Mouse (Mus musculus): ENCODE results near the gene Cnnm2.

The Cnnm2 gene

DNA sequence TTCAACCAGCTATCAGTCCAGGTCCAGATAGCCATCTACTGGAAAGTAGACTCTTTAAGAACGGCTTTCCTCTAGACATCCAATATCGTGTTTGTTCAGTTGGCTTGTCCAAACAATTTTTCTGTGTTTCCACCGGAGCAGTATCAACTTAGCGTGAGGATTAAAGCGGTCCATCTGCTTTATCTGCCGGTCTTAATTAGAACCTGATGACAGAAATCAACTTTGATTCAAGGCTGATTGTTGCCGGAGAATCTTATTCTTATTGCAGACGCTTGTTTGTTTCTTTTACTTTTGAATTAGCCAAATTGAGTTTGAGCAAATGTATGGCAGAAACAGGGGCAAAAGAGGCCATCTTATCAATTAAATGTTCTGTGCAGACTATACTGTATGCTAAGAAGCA is 32.8 kb downstream of the Cnnm2 start:
- in situ Hi-C loops (cut with MboI, MseI), result no loop called here

DNA sequence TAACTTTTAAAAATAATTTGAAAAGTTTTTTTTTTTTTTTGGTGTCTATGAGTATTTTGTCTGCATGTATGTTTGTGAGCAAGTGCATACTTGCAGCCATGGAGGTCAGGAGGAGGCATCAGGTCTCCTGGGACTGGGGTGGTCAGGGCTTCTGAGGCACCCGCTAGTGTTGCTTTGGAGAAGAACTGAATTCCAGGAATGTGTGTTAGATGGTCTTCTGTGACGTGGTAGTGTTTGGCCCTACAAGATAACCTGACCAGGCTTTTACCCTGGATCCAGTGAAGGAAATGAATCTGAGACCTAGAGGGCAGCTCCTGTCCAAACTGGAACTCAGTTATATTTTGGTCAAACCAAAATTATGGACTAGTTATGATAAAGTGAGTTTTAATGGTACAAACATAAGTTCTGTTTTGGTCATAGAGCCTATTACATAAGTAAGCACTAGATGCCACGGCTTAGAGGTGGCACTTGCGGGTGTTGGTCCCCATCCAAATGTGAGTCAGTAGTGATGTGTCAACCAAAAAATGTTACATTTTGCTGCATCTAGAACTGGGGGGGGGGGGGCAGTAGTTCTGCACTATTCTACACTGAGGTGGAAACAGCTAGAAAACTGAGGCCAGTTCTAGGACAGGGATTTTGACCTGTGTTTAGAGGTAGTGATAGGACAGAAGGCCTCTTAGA is 38.6 kb downstream of the Cnnm2 start:
- in situ Hi-C loops (cut with MboI, MseI), result loop anchor here (25.0 kb wide), 1 partner anchor 1988 kb away; no protein-coding TSS in a partner anchor

DNA sequence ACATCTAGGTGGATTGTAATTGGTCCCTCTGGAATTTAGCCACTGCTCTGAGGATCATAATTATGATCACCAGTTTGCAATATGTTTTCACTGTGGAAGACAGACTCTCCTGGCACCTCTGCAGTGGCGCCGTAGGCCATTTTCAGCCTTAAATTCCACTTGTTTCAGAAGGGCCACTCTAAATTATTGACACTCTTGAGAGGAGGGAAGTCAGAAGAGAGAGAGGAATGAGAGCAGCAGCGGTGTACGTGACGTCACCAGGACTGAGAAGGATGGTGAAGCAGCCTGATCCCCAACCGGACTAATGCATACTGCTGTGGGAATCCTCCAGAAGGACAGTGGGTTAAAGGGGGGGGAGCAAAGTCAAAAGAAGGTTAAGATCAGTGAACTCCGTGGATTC is 40.1 kb downstream of the Cnnm2 start:
- in situ Hi-C loops (cut with MboI, MseI), result loop anchor here (25.0 kb wide), 1 partner anchor 1989 kb away; no protein-coding TSS in a partner anchor

DNA sequence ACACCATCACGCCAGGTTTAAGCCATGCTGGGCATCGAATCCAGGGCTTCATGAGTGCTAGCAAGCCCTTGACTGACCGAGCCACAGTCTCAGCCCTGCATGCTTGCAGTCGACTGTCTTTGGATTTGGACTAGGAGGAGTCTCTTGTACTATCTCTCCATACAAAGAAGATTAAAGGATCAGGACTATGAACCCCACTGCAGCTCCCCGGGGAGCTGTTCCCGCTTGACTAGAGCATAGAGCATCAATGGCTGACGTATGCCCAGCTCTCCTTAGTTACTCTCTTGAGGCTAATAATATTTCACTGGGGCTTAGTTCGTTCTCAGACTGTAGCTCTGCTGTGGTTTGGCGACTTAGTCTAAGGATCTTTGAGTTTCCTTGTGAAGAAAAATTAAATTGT is 40.9 kb downstream of the Cnnm2 start:
- in situ Hi-C loops (cut with MboI, MseI), result loop anchor here (25.0 kb wide), 1 partner anchor 1990 kb away; no protein-coding TSS in a partner anchor

DNA sequence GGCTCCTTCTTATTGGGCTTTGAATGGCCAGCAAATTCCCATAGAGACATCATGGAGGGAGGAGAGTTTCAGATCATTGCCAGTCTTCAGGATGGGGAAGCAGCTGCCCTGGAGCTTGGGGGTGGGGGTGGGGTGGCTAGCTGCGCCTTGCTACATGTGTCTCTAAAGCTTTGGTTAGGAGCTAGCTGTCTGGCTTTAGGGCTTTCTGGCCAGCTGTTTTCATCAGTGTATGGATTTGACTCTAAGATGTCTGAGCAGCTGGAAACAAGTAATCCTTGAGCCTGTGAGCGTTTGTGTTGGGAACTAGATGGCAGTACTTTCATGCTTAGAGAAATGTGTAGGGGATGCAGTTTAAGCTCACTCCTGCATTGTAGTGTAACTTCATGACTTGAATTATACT is 42.3 kb downstream of the Cnnm2 start:
- in situ Hi-C loops (cut with MboI, MseI), result loop anchor here (25.0 kb wide), 1 partner anchor 1991 kb away; no protein-coding TSS in a partner anchor

DNA sequence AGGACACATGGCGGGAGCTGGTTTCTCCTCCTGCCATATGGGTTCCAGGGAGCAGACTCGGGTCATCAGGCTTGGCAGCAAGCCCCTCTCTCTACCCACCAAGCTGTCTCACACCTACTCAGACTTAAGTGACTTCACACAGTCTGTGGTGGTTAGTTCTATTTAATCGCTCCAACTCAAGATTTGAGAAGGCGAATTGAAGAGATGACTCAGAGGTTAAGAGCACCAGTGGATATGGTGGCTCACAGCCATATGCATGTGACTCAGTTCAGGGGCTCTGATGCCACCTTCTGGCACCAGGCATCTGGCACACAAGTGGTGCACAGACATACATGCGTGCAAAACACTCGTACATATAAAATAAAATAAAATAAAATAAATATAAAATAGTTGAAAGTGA is 43.4 kb downstream of the Cnnm2 start:
- in situ Hi-C loops (cut with MboI, MseI), result loop anchor here (25.0 kb wide), 1 partner anchor 1992 kb away; no protein-coding TSS in a partner anchor

DNA sequence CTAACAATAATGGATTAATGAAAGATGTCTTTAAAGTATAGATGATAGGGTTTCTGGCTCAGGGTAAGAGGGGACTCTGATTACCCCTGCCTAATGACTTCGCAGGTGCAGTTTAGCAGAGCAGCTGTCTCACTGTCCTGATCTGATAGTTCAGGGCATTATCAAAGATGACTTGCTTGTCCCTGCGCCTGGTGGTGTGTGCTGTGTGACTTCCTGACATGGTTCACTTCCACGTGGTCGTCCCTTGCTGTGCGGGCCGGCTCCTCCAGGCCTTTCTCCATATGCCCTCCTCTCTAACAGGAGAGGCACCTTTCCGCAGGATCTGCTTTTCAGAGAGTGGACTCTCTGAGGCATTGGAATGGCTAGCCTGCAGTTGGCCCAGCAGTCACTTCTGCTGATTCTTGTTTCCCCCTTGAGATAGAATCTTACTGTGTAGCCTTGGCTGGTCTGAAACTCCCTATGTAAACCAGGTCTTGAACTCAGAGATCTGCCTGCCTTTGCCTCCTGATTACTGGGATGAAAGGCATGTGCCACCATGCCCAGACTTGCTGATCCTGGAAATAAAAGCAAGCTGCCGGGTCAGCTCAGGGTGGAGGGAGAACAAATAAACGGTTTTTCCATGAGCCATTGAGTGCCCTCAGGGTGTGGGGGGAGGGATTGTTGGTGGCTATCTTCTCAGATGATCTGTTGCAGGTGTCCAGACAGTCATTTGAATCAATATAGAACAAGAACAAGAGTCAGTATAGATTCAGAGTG is 44.7 kb downstream of the Cnnm2 start:
- in situ Hi-C loops (cut with MboI, MseI), result loop anchor here (25.0 kb wide), 1 partner anchor 1994 kb away; no protein-coding TSS in a partner anchor

DNA sequence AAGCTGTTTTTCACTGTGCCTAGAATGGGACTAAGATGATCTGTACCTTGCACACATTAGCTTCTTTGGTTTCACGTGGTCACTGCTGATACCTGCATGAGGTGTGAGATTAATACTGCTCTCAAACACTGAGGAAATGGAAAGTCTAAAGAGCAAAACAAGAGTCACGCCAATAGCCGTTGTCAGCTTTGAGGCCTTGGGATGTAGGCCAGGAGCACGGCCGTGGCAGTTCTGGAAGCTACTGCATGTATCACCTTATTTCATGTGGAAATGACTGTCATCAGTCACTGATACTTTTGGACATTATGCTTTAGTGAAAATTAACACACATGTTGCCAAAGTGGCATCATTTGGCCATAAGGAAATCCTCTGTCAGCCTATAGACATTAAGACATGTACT is 46.9 kb downstream of the Cnnm2 start:
- in situ Hi-C loops (cut with MboI, MseI), result loop anchor here (25.0 kb wide), 1 partner anchor 1996 kb away; no protein-coding TSS in a partner anchor

DNA sequence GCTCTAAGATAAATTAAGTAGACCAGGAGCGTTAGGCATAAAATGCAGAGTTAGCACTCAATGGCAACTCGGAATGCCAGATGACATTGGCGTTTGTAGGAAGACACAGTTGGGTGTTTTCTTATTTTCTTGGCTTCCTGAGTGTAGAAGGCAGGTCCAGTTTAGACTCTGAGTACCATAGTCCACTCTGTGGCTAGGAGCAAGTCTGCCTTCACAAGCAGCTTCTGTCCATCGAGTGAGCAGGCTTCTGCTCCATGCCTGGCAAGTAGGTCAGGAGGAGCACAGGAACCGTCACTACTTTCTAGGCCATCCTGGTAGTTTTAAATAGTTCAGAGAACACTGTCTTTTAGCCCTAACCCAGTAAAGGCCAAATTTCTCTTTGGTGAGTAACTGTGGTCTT is 47.6 kb downstream of the Cnnm2 start:
- in situ Hi-C loops (cut with MboI, MseI), result loop anchor here (25.0 kb wide), 1 partner anchor 1997 kb away; no protein-coding TSS in a partner anchor

DNA sequence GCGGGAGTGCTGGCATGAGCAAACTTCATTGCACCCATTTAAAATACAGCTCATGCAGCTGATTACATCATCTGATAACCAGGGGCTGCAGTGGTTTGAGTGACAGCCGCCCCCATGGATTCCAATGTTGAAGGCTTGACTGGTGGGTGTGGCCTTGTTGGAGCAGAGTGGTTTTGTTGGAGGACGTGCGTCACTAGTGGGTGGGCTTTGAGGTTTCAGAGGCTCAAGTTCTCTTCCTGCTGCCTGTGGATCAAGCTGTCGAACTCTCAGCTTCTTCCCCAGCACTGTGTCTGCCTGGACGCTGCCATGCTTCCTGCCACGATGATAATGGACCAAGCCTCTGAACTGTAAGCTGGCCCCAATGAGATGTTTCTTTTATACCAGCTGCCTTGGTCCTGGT is 57.9 kb downstream of the Cnnm2 start:
- in situ Hi-C loops (cut with MboI, MseI), result loop anchor here (25.0 kb wide), 1 partner anchor 2007 kb away; no protein-coding TSS in a partner anchor

DNA sequence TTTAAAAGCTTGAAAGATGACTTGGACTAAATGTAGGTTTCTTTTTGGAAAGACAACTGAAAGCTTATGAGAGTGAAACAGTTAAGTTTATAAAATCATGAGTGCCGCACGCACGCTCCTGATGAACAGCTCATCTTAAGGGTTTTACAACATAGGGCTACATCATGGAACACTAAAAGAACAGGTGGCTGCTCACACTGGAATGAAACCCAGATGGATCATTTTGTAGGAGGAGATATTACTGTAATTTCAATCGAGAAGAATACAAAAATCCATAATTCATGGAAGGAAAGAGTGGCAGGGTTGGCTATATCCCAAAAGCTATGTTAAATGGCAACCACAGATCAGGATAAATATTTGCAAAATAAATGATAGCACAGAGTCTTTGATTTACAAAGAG is 61.1 kb downstream of the Cnnm2 start:
- in situ Hi-C loops (cut with MboI, MseI), result loop anchor here (25.0 kb wide), 1 partner anchor 2010 kb away; no protein-coding TSS in a partner anchor

DNA sequence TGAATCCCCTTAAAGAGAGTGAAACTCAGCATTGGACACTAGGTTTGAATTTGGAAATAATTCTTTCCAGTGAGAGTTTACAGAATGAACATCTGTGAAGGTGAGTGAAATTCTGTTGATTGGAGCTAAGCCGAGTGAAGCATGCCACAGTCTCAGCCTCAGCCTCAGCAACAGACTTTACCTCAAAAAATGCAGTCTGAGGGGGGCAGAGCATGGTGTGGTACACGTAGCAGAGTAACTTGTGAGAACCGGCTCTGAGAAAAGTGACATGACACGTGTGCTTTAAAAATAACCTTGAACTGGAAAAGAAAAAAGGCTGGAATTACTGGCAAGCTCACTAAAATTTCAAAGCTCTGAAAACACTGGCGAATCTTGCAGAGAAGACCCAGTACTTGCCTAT is 62.4 kb downstream of the Cnnm2 start:
- in situ Hi-C loops (cut with MboI, MseI), result loop anchor here (25.0 kb wide), 1 partner anchor 2011 kb away; no protein-coding TSS in a partner anchor

DNA sequence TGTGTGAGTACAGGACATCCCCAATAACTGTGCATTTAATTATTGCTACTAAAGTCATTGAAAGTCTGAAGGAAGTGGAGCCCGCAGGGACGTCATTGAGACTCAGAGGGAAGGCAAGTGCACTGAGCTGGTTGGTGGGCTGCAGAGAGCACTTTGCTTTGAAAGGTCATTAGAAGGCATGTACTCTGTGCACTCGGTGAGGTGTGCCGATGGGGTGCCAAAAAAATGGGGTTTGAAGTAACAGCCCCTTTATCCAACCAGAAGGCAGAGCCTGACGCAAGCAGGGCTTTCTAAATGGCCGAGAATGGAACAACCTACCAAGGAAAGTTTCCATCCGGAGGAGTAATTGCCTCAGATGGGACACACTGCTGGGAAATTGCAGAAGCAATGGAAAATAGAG is 63.5 kb downstream of the Cnnm2 start:
- in situ Hi-C loops (cut with MboI, MseI), result loop anchor here (25.0 kb wide), 1 partner anchor 2013 kb away; no protein-coding TSS in a partner anchor

DNA sequence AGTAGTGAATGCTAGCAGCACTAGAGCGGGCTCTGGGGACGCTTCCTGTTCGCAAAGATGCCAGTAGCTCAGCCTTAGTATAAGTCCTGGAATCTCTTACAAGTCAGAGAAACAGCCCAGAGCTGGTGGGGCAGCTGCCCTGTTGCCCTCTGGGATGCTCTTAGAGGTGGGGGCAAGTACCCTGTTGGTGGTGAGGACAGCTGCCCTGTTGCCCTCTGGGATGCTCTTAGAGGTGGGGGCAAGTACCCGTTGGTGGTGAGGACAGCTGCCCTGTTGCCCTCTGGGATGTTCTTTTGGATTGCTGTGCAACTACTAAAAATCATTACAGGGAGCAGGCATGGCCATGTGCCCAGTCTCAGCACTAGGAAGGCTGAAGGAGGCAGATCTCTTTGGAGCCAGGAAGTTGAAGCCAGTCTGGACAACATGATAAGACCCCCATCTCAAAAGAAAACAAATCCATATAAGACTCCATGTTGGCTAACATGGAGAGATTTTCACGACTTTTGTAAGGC is 66.3 kb downstream of the Cnnm2 start:
- in situ Hi-C loops (cut with MboI, MseI), result no loop called here

DNA sequence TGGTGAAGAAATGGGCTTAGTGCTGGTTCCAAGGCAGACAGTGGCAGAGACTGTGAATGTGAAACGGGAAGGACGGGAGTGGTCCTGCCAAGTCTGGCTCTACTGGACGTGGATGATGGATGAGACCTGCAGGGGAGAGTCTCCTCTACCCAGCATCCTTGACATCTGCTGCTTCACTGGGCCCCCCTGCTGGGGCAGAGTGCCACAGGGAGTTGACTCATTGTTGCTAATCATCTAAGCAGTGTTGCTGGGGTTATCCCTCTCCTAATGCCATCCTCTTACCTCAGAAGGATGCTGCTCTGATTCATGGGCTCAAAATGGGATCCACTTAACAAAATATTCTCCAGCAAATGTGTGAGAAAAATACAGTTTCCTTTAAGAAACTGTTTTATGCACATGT is 67.6 kb downstream of the Cnnm2 start:
- in situ Hi-C loops (cut with MboI, MseI), result no loop called here

DNA sequence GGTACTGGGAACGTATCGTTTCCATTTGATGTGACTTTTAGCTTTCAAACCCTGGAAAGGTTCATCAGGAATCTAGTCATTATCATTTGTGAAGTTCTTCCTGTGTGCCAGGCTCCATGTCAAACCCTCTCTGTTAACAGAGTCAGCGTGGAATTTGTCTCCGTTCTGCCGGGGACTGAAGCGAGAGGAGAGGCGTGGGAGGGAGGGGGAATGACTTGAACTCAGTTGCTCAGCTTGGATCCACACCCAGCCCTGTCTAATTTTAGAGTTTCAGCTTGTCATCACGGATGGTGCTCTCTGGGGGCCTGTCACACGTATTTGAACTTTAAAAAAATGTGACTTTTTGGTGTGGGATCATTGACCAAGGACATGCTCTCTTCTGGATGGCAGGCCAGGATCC is 70.0 kb downstream of the Cnnm2 start:
- in situ Hi-C loops (cut with MboI, MseI), result no loop called here

DNA sequence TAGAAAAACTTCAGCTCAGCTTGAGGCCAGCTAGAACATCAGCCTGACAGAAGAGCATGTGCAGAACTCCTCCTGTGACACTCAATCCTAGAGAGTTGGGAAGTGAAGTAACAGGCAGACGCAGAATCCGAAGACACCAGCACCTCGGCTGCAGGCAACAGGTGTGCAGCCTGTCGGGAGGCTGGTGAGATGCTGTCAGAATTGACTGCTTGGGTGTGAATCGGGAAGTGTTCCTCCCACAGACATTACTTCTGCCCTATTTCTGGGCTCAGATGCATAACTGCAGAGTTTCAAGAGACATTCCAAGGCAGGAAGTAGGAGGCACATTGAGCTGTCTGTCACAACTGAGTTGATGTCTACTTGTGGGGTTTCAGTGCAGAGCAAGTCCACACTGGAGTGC is 72.9 kb downstream of the Cnnm2 start:
- in situ Hi-C loops (cut with MboI, MseI), result no loop called here

DNA sequence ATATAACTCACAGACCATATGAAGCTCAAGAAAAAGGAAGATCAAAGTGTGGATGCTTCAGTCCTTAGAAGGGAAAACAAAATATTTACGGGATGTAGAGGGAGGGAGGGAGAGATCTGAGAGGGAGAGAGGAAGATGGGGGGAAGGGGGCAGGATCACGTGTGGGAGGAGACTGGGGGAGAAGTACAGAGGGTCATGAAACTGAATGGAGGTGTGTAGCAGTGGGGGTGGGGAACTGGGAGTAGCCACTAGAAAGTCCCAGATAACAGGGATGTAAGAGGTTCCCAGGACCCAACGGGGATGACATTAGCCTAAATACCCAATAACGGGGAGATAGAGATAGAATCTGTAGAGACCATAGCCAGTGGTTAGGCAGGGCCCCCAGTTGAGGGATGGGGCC is 73.9 kb downstream of the Cnnm2 start:
- in situ Hi-C loops (cut with MboI, MseI), result no loop called here

DNA sequence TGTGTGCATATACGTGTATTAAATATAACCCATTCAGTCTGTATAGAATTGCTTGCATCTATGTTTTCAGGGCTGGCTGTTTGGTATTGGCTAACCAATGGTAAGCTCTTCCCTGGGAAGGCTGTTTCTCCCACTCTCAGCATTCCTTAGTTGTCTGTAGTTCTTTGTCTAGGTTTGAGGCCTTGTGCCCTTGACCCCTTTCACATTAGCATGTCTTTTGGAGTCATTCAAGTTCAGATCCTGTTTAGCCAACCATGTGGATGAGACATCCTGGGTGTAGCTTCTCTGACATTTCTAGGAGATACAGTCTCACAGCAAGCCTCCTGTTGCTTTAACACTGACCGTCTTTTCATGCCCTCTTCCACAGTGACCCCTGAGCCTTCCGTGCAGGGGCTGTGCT is 74.7 kb downstream of the Cnnm2 start:
- in situ Hi-C loops (cut with MboI, MseI), result no loop called here

DNA sequence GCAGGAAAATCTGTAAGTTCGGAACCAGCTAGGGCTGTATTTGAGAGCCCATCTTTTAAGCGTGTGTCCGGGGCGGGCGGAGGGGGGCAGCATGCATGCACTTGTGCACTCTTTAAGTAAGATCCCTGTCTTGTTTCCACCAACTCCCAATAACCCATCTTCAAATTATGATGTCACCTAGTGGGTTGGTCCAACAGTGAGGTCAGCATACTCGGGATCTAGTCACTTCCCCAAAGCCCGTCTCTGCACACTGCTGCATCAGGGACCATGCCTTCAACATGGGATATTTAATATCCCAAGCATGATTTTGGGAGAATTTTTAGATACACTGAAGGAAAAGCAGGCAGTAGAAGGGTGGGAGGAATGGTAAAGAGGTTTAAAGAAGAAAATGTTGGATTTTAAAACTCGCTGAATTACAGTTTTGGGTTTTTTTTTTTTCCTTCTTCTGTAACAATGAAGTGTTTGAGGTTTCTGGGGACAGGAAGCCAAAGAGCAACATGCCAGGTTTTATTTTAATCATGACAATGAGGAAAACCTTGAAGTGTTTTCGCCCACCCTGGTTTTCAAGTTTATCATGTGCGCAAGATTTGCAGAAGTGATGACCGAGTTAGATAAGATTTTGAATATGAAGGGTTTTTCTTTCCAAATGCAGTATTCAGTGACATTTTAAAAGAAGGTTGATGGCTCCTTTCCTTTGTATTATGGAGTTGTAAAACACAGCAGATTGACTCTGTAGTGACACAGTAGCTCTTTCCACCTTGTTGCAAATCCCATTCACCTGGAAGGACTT is 76.1 kb downstream of the Cnnm2 start:
- in situ Hi-C loops (cut with MboI, MseI), result no loop called here

DNA sequence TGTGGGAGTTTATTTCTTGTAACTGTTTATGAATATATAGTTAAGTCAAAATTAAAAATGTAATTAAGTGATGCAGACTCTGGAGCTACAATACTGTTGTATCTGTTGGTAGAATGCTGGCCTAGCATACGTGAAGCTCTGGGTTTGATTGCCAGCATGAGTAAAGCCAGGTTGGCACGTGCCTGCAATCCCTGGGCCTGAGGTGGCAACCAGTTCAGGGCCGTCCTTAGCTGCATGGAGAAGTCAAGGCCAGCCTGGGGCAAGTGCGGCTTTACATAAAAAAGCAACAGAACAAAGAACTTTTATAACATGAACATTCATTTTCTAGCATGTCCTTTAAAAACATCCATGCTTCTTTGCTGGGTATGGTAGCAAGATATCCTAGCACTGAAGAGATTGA is 79.6 kb downstream of the Cnnm2 start:
- in situ Hi-C loops (cut with MboI, MseI), result no loop called here

DNA sequence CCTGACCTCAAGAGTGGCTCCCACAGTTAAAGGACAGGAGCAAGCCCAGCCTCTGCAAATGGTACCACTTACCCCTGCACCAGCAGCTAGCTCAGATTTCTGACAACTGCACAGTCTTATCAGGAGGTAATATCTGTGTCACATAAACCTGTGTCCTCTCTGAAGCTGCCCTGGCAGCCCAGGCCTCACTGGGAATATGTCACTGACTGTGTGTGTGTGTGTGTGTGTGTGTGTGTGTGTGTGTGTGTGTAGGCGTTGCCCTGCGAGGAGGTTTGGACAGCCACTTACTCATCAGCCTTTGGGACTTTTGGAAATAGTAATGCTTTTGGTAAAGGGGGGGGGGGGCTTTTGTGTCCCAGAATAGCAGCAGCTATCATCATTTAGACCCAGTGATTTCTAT is 81.6 kb downstream of the Cnnm2 start:
- in situ Hi-C loops (cut with MboI, MseI), result no loop called here
